Mouse (Mus musculus) urinary bladder, adult 18-20 months (tissue): ENCODE data around the gene Cptp.

Experiments
- DNase-seq, 2 experiments: peaks; one replicate each; pipeline ENCODE4 v3.0.0; 2022; ENCODE audit warnings: low spot score in 2 of 2, mixed read lengths in 2 of 2

Gene Cptp

DNA sequence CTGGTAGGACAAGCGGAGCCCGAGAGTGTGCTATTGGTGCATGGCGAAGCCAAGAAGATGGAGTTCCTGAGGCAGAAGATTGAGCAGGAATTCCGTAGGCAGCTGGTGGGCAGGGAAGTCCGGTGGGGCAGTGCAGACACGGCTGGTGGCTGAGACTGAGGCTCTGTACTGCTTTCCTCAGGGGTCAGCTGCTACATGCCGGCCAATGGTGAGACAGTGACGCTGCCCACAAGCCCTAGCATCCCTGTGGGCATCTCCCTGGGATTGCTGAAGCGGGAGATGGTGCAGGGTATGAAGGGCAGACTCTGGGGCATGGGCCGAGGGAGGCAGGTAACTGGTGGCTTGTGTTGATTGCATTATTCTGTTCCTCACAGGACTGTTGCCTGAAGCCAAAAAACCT is 18.4 kb upstream of the Cptp start:
- DNase-seq: no peak

DNA sequence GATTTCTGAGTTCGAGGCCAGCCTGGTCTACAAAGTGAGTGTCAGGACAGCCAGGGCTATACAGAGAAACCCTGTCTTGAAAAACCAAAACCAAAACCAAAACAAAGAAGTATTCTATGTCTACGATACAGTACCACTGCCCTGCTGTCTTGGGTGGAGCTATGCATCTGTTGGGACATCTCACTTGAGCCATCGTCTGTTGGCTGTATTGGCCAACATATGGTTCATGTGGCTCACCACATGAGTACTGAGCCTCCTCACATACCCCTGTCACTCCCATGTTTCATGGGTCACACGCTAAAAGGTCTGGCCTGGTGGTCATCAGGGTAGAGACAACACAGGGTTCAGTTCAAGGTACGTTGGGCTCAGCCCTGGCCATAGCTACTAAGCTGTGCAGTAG is 17.1 kb upstream of the Cptp start:
- DNase-seq: no peak

DNA sequence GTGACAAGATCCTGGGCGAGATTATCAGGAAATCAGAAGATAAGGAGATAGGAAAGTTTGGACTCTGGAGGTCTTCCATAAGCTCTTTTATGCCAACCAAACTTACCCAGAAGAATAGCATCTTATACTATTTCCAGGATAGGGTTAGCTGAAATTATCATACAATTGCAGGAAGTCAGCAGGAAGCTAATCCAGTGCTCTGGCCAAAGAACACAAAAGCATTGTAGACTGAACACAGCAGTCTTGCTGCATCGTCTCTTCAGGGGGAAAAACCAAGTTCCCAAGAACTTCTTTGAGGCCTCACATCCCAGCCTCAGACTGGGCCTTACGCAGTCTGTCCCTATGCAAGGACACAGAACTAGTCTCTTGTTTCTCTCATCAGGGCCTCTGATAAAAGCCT is 14.3 kb upstream of the Cptp start:
- DNase-seq: no peak

DNA sequence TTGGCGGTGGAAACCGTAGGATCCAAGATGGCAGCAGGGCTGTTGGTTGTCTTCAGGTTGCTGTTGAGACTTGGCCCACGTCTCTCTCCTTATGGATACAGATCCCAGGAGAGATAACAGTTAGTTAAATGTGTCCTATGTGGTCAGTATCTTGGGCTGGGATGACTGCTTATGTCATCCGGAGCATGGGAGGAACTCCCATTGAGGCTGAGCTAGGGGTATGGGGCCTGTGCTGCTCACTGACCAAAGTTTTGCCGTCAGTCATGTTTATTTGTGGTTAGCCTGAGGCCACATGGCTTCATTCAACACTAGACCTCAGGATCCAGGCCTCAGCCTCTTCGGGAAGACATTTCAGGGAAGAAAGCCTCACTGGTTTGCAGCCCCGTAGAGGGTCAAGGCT is 2.2 kb upstream of the Cptp start:
- DNase-seq: no peak

DNA sequence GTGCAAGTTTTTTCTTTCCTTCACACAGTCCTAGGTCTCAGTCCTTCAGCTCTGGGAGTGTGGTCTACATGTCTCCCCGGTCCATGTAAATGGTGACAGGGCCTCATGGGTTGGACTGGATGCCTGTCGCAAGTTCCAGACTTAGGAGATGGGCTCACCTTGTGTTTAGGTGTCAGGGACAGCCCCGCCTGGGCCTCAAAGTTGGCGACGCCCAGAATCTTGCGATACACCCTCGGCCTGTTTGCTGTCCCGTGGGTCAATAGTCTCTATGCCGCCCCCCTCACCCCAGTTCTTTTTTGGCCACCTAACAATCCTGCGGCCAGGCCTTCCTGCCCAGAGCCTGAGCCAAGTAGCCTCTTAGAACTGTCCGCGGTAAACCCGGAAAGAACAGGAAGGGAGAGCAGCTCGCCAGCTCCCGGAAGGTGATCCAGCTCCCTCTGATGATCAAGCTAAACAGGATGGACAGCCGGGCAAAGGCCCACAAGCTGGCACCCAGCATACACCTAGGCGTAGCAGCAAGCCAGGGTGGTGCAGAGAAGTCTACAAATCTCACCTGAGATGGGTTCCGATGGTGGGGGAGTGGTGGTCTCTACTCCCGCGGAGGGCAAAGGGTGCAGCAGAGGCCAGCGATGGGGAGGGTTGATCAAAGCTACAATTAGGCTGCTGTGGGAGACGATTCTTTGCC is 484 bp downstream of the Cptp start:
- DNase-seq: peak; percentile 29 to 43

DNA sequence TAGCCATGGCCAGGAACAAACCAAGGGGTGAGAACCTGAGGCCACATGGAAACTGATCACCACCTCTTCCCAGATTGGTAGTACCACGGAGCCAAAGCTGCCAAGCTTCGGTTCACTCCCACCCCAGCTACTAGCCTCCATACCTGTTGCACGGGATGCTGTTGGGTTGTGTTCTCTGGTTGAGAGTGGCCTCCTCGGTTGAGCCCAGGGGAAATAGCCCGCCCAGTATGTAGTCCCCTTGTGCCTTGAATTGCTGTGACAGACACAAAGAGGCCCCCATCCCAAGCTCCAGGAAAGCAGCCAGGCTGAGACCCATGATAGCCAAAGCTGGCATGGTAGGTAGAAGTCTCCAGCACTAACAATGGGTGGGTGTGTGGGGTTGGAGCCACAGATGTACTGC is 6.2 kb downstream of the Cptp start, which contains the start of gene Tas1r3:
Gene Tas1r3, minus strand, starts transcription at position 362 of the 400 bp plus-strand sequence.
- no peak for DNase-seq

DNA sequence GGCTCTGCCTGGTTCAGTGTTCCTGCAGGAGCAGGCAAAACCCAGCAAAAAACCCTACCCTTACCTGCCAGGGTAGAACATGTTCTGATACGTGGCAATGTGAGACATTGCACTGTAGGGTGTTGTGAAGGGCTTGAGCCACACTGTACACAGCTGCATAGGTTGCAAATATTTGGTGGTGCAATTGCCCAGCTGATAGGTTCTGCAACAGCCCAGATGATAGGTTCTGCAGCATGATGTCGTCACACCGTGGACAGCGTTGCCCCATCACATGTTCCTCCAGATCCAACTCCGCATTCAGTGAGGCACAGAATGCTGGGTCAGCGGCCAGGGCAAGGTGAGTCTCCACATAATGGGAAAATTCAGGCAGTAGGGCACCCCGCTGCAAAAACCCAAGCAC is 7.5 kb downstream of the Cptp start:
- DNase-seq: no peak

DNA sequence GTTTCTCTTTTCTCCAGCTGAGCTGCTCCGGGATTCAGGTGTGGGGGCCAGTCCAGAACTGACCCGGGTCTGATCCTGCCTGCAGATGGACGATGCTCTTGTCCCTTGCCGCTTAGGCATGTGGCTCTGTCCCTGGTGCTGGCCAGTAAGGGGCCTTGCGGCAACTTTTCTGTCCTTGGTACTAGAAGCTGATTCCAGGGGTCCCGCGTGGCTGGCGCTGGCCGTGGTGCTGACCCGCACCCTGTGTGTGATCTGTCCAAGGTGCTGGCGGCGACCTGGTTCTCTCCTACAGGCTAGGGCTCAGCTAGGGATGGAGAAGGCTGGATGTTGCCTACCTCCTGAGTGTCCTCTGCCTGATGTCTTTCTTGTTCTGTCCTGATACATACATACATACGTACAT is 9.9 kb downstream of the Cptp start:
- DNase-seq: no peak

DNA sequence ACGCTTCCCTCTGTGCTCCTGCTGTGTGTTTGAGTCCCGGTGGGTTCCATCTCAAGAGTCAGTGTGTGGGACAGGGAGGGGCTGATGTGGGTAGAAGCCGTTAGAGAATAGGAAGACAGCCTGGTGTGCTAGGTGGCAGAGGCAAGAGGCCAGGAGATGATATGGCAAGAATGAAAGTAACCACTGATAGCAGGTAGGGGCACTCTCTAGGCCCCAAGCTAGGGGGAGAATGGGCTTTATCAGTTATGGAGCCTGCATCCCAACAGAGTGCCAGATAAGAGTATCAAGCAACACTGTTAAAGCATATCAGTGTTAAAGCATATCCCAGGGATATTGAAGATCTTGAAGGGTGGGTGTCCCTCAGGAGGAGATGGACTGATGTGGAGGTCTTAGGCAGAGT is 12.4 kb downstream of the Cptp start:
- DNase-seq: no peak

DNA sequence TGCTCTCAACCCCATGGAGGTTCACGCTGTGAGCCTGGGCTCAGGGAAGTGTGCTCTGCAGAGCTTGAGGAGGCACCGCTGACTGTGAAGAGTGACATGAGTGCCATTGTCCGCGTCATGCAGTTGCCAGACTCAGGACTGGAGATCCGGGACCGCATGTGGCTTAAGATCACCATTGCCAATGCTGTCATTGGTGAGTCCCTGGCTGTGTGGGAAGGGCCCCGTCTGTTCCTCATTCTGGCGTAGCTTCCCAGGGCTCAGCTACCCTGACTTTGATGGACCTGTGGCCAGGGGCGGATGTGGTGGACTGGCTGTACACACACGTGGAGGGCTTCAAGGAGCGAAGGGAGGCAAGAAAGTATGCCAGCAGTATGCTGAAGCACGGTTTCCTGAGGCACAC is 13.2 kb downstream of the Cptp start:
- DNase-seq: no peak

DNA sequence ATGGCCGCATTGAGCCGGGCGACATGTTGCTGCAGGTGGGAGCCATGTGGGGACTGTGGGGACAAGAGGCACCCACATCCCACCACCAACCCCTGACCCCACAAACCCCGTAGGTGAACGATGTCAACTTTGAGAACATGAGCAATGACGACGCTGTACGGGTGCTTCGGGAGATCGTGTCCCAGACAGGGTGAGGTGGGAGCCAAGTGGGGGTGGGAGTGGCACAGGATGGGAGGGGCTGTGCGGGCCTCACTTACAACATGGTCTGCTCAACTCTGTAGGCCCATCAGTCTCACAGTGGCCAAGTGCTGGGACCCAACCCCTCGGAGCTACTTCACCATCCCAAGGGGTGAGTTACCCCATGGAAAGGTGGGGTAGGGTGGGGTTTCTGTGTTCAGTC is 14.2 kb downstream of the Cptp start:
- DNase-seq: no peak

DNA sequence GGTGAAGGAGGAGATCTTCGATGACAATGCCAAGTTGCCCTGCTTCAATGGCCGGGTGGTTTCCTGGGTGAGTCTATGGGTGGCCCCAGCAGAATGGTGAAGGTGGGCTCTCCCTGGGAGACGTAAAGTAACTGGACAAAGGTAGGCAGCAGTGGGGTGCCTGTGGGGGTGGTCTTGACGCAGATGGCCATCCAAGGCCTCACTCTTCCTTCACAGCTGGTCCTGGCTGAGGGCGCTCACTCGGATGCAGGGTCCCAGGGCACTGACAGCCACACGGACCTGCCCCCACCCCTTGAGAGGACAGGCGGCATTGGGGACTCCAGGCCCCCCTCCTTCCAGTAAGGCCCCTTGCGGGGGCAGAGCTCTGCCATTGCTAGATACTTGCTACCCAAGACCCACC is 15.8 kb downstream of the Cptp start:
- no peak for DNase-seq

DNA sequence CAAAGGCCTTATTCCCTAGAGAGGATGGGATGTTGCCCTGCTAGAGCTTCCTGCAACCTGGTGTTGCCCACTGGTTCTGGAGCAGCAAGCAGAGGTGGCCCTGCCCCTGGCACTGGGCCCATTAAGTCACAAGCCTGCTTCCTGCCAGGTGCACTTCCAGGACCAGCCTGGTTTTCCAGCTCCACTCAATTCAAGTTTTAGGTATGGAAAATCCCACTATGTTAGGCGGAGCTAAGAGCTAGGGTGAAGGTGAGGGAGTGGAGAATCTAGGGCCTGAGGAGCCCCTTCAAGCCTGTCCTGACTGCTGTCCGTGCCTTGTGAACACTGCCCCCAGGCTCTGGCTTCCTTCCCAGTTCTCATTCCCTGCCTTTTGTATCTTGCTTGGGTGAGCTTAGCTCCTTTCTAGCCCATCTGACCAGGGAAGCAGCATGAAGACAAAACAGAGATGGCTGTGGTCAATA is 17.3 kb downstream of the Cptp start:
- no peak for DNase-seq

DNA sequence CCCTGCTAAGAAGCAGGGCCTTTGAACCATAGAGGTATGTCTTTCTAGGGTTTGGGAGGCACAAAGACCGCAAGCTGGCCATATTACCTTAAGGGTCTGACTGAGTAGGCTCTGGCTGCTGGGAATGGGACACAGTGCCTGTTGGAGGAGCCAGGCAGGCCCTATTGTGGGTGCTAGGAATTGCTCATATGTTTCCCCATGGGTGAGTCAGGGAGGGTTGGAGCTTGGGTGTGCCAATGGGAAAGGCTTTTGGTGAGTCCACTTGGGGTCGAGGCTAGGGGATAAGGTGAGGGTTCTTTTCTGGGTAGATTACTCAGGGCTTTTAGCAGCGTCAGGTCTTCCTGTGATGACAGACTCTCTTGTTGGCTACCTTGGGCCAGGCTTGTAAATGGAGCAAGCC is 17.9 kb downstream of the Cptp start:
- DNase-seq: no peak

DNA sequence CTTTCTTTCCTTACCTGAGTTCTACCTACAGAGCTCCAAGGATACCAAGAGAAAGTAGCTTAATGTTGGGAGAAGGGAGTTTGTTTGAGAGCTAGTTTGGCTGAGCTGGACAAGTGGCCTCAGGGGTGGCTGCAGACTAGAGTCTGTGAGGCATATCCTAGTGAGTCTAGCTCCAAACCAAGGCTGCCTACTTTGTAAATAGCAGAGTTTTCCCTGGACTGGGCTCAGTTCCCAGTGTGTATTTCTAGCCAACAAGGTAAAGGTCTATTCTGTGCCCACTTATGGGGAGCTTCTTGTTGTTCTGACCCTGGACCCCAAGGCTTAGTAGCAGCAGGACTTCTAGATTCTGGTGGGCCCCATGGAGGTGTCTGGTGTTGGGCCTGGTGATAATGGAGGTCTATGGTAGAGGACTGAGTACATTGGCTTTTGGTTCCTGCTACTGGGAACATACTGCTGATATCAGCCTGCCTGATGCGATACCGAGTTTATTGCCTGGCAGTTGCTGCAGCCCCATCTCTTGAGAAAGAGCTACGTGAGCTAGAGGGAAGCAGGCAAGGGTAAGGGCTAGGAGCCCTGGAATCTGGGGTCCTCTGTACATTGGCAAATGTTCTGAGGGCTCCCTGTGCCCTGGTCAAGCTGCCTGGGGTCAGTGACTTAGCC is 19.3 kb downstream of the Cptp start:
- no peak for DNase-seq

DNA sequence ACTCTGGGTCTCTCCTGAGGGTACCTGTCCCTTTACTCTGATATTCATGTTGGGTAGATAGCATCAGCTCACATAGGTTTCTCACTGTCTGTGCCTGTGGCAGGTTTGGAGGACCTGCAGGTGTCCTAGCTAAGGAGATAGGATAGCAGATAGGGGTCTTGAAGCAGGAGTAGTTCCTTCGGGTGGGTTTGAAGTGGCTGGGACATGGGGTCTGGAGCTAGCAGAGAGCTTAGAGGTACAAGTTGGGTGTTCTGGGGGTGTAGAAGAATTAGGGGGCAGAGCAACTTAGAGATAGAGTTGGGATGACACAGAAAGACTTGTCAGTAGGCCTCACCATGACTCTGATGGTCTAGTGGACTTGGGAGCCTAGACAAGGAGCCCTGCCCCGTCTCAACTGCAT is 19.8 kb downstream of the Cptp start:
- no peak for DNase-seq

DNA sequence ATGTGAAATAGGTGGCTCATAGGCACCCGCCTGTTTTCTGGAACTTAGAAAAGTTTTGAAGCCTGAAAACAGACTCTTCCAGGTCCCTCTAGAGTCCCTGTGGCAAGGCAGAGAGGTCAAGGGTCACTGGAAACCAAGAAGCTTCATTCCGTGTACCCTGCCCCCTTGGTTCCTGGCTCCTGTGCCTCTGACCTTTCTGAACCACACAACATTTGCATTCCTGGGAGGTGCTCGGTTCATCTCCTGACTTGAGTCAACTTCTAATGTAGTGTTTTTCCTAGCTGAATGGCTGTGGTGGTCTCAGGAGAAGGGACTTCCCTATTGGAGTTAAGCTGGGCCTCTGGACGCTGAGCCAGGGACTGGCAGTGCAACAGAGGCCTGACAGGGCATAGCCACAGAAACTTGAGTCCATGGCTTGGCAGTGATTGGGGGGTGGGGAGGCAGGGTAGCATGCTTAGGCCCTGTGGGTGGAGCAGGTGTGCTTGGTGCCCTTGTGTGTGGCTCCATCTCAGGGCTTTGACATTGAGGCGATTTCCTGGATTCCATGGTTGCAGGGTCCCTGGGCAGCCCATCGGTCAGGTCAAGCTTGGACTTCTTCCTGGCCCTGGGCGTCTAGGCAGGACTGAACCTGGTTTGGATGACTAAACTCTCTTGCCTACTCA is 20.7 kb downstream of the Cptp start:
- no peak for DNase-seq

DNA sequence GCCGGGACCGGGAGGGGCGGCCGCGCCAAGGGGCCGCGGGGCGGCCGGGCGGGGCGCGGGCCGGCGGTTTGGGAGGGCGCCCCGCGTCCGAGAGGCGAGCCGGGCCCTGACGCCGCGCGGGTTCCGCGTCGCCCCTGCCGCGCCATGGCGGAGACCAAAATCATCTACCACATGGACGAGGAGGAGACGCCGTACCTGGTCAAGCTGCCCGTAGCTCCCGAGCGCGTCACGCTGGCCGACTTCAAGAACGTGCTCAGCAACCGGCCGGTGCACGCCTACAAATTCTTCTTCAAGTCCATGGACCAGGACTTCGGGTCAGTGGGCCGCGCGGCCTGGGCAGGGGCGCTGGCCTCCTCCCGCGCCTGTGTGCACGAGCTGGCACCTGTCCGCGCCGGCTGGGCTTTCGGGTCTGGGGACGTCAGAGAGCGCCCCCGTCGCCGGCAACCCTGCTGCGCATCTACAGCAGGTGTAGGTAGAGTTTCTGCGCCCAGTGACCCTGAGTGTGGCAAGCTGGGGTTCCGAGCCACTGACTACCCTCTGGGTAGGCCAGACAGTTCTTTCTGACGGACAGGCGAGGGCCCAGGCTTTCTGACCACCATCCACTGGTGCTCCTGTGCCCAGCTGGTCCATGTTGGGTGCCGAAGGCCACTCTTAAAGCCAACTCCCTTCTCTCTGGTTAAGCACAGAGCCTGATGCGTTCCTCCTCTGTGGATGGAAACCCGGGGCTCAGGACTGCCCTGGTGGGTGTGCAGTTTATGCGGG is 21.5 kb downstream of the Cptp start:
- no peak for DNase-seq

DNA sequence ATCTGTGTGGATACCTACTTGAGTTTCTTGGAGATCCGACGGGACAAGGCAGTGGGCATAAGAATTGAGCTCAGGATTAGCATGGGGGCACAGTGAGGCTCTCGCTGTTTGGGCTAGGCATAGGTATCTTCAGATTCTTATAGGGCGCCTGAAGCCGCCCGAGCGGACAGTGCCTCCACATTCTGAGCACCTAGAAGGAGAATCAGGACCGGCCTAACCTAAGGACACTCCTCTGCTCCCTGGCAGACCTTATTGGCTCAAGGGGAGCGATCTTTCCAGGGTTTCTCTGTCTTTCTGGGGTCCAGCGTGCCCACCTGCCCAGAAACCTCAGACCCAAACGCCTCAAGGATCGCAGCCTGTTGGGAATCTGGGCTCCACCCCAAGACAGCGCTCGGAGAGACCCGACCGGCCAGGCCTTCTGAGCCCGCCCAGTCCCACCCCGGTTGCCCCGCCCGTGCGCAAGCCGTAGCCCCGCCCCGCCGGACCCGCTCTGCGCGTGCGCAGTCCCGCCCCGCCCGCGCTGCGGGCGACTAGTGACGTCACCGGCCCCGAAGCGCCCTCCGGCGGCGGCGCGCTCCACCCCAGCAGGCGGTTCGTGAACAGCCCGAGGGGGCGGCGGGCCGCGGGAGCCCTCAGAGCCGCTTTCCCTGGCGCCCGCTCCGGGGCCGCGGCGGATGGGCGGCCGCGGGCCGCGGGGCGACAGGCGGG is 22.2 kb downstream of the Cptp start, which contains the start of gene Dvl1:
Gene Dvl1, plus strand, starts transcription at position 532 of the 708 bp plus-strand sequence.
- peak; percentile 92 for DNase-seq

DNA sequence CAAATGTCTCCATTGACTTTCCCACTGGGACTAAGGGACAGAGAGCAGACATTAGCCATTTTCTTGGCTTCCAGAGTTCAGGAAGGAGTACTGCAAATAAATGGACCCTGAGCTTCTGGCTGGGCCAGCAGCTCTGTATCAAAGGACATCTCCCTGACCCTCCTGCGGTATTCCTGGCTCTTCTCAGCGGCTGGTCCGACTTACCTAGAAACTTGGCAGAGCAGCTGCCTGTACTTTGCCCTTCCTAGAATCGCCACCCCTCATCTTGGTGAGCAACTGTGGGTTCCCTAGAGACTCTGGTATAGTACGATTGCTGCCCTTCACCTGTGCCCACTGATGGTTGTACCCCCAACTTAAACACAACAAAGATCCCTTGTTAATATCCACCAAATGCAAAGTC is 26.0 kb downstream of the Cptp start:
- DNase-seq: no peak

DNA sequence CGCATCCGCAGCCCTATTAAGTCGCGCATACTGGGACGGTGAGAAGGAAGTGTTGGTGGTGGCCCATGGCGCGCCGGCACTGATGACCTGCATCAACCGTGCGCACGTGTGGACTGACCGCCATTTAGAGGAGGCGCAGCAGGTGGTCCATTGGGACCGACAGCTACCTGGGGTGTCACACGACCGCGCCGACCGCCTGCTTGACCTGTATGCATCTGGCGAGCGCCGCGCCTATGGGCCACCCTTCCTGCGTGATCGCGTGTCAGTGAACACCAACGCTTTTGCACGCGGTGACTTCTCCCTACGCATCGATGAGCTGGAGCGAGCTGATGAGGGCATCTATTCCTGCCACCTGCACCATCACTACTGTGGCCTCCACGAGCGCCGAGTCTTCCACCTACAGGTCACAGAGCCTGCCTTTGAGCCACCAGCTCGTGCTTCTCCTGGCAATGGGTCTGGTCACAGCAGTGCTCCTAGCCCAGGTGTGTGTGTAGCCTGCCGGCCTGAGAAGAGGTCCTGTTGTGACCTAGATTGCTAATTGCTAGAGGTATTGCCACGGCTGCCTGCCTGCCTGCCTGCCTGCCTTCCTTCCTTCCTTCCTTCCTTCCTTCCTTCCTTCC is 27.5 kb downstream of the Cptp start:
- DNase-seq: no peak
